Mouse (Mus musculus): Measurements from ENCODE around the gene Slc43a3. TPM values are rescaled to one million over a fixed set of nuclear protein-coding genes. Genes with fewer than 3 reads are reported as not detected.

Gene Slc43a3
- total RNA-seq, 2 experiments from 2014 or later, result 94.7 to 119 TPM

GRCm38 (mm10) chr2:84935065-84935464 lies 1.3 kb upstream of the Slc43a3 start:
- ATAC-seq (replicated peaks; ENCODE audit: poor library complexity), result no peak

GRCm38 (mm10) chr2:84937491-84938150 lies 1.2 kb downstream of the Slc43a3 start:
- ATAC-seq (replicated peaks; ENCODE audit: poor library complexity), result no peak

GRCm38 (mm10) chr2:84938249-84938946 lies 2.0 kb downstream of the Slc43a3 start:
- ATAC-seq (replicated peaks; ENCODE audit: poor library complexity), result peak; percentile 68

GRCm38 (mm10) chr2:84939306-84939705 lies 2.9 kb downstream of the Slc43a3 start:
- ATAC-seq (replicated peaks; ENCODE audit: poor library complexity), result no peak

GRCm38 (mm10) chr2:84939711-84940110 lies 3.3 kb downstream of the Slc43a3 start:
- no peak for ATAC-seq (replicated peaks; ENCODE audit: poor library complexity)

- ATAC-seq (replicated peaks; ENCODE audit: poor library complexity), result peak; percentile 7; the same call in 1 of the 2 replicates
Measured at GRCm38 (mm10) chr2:84941332-84941731, 5.0 kb downstream of the Slc43a3 start.

GRCm38 (mm10) chr2:84941795-84942194 lies 5.4 kb downstream of the Slc43a3 start:
- no peak for ATAC-seq (replicated peaks; ENCODE audit: poor library complexity)

GRCm38 (mm10) chr2:84947154-84947771 lies 10.9 kb downstream of the Slc43a3 start:
- ATAC-seq (replicated peaks; ENCODE audit: poor library complexity), result no peak

GRCm38 (mm10) chr2:84948252-84948651 lies 11.9 kb downstream of the Slc43a3 start:
- no peak for ATAC-seq (replicated peaks; ENCODE audit: poor library complexity)

GRCm38 (mm10) chr2:84948721-84949120 lies 12.3 kb downstream of the Slc43a3 start:
- no peak for ATAC-seq (replicated peaks; ENCODE audit: poor library complexity)

GRCm38 (mm10) chr2:84951027-84951426 lies 14.6 kb downstream of the Slc43a3 start:
- no peak for ATAC-seq (replicated peaks; ENCODE audit: poor library complexity)

GRCm38 (mm10) chr2:84952251-84952650 lies 15.9 kb downstream of the Slc43a3 start:
- ATAC-seq (replicated peaks; ENCODE audit: poor library complexity), result no peak

GRCm38 (mm10) chr2:84952693-84953092 lies 16.3 kb downstream of the Slc43a3 start:
- ATAC-seq (replicated peaks; ENCODE audit: poor library complexity), result no peak

GRCm38 (mm10) chr2:84955435-84955834 lies 19.1 kb downstream of the Slc43a3 start:
- no peak for ATAC-seq (replicated peaks; ENCODE audit: poor library complexity)

GRCm38 (mm10) chr2:84956274-84956673 lies 19.9 kb downstream of the Slc43a3 start:
- peak; percentile 90 for ATAC-seq (replicated peaks; ENCODE audit: poor library complexity)

GRCm38 (mm10) chr2:84958588-84959264 lies 22.3 kb downstream of the Slc43a3 start:
- no peak for ATAC-seq (replicated peaks; ENCODE audit: poor library complexity)

GRCm38 (mm10) chr2:84961300-84961699 lies 24.9 kb downstream of the Slc43a3 start:
- ATAC-seq (replicated peaks; ENCODE audit: poor library complexity), result 0 out of 2 replicates have a peak, but pooled peaks have one; percentile 23

GRCm38 (mm10) chr2:84961901-84962300 lies 25.5 kb downstream of the Slc43a3 start:
- ATAC-seq (replicated peaks; ENCODE audit: poor library complexity), result no peak

GRCm38 (mm10) chr2:84962906-84963507 lies 26.6 kb downstream of the Slc43a3 start:
- no peak for ATAC-seq (replicated peaks; ENCODE audit: poor library complexity)

- ATAC-seq (replicated peaks; ENCODE audit: poor library complexity), result no peak
Measured at GRCm38 (mm10) chr2:84964111-84964801, 27.9 kb downstream of the Slc43a3 start.

All from megakaryocyte progenitor cell, adult 5-6 weeks (primary cell).